Mouse (Mus musculus): ENCODE results near the gene Defb22.

GRCm38 (mm10) chr2:152487024-152487423, 2.9 kb downstream of the Defb22 start:
- TF ChIP-seq CTCF (IDR thresholded peaks at IDR 0.05; ENCODE audit: low read depth, low read length), result no peak
- no peak for TF ChIP-seq POLR2A (IDR thresholded peaks at IDR 0.05; ENCODE audit: borderline replicate concordance, low read depth, low read length)

Data from bone marrow macrophage, adult 2 months (primary cell).